Mouse (Mus musculus) megakaryocyte progenitor cell, adult 5-6 weeks (primary cell): ENCODE measurements at regions not wholly inside any gene's neighbourhood (a gene's known extent, or its start where the extent isn't known, plus 50 kb on each side); places are given as distances from the start of the nearest gene placed in this dataset.

ENCODE experiments used
- ATAC-seq: replicated peaks from 2 replicates; pipeline ENCODE4 v1.8.0; 2016; ENCODE audit warnings: mild to moderate bottlenecking, moderate TSS enrichment, inconsistent platforms; ENCODE audit not compliant: poor library complexity

- ATAC-seq, result no peak
Measured at GRCm38 (mm10) chr12:32724451-32725188, 94.7 kb upstream of the Nampt start.

- no peak for ATAC-seq
Measured at GRCm38 (mm10) chr12:32727539-32727938, 91.8 kb upstream of the Nampt start.

- ATAC-seq, result no peak
Measured at GRCm38 (mm10) chr12:32728425-32728824, 90.9 kb upstream of the Nampt start.

- no peak for ATAC-seq
Measured at GRCm38 (mm10) chr12:32735224-32735623, 84.1 kb upstream of the Nampt start.

- ATAC-seq, result no peak
Measured at GRCm38 (mm10) chr12:32741465-32741864, 77.9 kb upstream of the Nampt start.

GRCm38 (mm10) chr12:32757441-32758119 is 61.8 kb upstream of the Nampt start:
- ATAC-seq, result no peak

- no peak for ATAC-seq
Measured at GRCm38 (mm10) chr12:32758150-32758549, 61.2 kb upstream of the Nampt start.

GRCm38 (mm10) chr12:32760627-32761026 is 58.7 kb upstream of the Nampt start:
- ATAC-seq, result no peak

GRCm38 (mm10) chr12:32761055-32761454 is 58.3 kb upstream of the Nampt start:
- ATAC-seq, result no peak

- ATAC-seq, result no peak
Measured at GRCm38 (mm10) chr12:32764271-32764670, 55.1 kb upstream of the Nampt start.

- ATAC-seq, result no peak
Measured at GRCm38 (mm10) chr12:32764747-32765146, 54.6 kb upstream of the Nampt start.

- ATAC-seq, result no peak
Measured at GRCm38 (mm10) chr12:32765861-32766260, 53.5 kb upstream of the Nampt start.

GRCm38 (mm10) chr12:32766575-32766974 is 52.8 kb upstream of the Nampt start:
- ATAC-seq, result peak; percentile 15; the same call in 1 of the 2 replicates

GRCm38 (mm10) chr12:32767206-32768081 is 51.9 kb upstream of the Nampt start:
- ATAC-seq, result peak; percentile 76

- peak; percentile 72 for ATAC-seq
Measured at GRCm38 (mm10) chr12:32768082-32768743, 51.1 kb upstream of the Nampt start.

- ATAC-seq, result no peak
Measured at GRCm38 (mm10) chr12:32768744-32769535, 50.4 kb upstream of the Nampt start.
